Mouse (Mus musculus): ENCODE data around the gene Nav1. TPM values are rescaled to one million over a fixed set of nuclear protein-coding genes. Genes with fewer than 3 reads are reported as not detected.
A peak's percentile ranks its signal among the peaks of the same experiment; 100 is the strongest.

The Nav1 gene
- polyA plus RNA-seq, 1 experiment from 2014 or later = 38.1 TPM

DNA sequence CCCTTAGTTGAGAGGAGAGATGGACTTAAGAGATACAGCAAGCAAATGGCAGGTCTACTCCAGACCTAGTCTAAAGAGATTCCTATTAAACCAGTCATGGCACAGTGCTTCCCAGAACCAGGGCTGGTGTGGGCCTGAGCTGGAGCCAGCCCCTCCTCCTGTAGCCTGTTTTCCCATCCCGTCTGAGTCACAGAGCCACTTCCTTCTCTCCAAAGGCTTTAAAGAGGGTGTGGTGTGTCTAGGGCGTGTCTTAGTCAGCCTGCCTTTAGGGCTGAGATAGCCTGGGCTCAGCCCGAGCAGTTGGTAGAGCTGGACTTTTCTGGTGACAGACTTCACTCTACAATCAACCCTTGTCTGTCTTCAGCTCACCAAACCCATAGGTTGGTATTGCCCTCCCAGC is 140.2 kb downstream of the Nav1 start:
- Histone ChIP-seq H3K9me3 (no peaks in the 10 kb centered on the region), H3K36me3 (peaks cover 97% of the 10 kb centered on the region), H3K4me2 (replicated peaks) (no peak overlapping the region), H3K27ac (no peak overlapping the region), H3K9ac (replicated peaks) (no peak overlapping the region), H3K27me3 (no peaks in the 10 kb centered on the region), H3K4me1 (replicated peaks) (no peaks in the 10 kb centered on the region), H3K4me3 (replicated peaks) (no peak overlapping the region)
- no peak for ATAC-seq
- 75% methylated on average over 3 of the region's 3 CpGs for WGBS

DNA sequence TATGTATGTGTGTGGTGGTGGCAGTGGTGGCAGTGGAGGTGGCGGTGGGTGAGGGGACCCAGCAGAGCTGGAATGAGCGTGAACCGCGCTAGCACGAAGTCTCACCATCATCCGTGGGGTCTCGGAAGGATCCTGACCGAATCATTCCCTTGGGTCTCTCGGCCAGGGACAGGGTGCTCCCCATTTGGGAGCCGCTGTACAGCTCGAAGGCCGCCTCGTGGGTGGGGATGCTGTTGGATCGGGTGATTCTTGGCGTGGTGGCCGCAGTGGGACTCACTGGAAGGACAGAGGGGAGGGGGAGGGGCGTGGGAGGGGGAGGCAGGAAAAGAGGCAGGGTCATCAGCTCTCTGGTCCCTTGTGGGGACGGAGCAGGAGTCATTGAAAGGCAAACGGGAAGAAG is 141.4 kb downstream of the Nav1 start:
- Histone ChIP-seq H3K4me3 (replicated peaks) (no peak overlapping the region), H3K4me1 (replicated peaks) (no peaks in the 10 kb centered on the region), H3K36me3 (peaks cover 88% of the 10 kb centered on the region), H3K27me3 (no peaks in the 10 kb centered on the region), H3K9ac (replicated peaks) (no peak overlapping the region), H3K27ac (no peak overlapping the region), H3K4me2 (replicated peaks) (no peak overlapping the region), H3K9me3 (no peaks in the 10 kb centered on the region)
- ATAC-seq = no peak
- 93% methylated on average over 19 of the region's 19 CpGs for WGBS

DNA sequence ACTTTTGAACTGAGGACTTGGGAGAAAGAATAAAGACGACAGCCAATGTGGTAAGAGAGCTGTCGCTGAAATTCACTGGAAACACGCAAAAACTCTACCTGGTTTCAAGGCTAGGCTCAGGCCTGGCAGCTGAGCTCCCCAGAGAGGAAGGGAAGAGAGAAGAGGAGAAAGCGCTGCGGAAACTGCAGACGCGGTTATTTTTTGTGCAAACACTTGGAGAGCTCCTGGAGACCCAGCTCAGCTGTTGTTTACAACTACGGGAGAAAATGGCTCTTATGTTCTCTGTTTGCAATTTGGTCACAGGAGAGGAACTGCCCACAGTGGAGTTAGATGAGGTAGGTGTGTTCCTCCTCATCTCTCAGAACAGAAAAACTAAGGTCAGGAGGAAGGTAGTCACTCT is 144.4 kb downstream of the Nav1 start:
- no peaks in the 10 kb centered on the region for H3K4me1 ChIP-seq (replicated peaks)
- H3K36me3 ChIP-seq = peaks cover 91% of the 10 kb centered on the region
- no peak overlapping the region for H3K9ac ChIP-seq (replicated peaks)
- H3K27me3 ChIP-seq = no peaks in the 10 kb centered on the region
- no peak for ATAC-seq
- no peak overlapping the region for H3K4me2 ChIP-seq (replicated peaks)
- WGBS = 89% methylated on average over 8 of the region's 8 CpGs
- no peaks in the 10 kb centered on the region for H3K9me3 ChIP-seq
- no peak overlapping the region for H3K27ac ChIP-seq
- no peak overlapping the region for H3K4me3 ChIP-seq (replicated peaks)

DNA sequence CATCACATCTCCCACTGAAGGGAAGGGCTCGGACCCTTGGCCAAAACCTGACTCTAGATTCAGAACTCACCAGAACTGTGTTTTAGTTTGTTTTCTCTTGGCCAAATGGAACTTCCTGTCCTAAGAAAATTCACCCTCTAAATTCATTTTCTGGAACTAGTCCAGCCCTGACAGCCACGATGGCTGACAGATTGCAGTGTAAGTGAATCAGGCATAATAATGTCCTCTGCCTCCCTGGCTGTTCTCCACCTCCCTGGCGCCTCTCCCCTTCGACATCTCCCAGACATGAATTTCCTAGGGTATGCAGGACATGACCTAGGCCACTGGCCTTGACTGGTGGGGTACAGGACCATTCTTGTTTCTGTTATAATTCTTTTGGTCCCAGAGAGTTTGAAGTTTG is 144.8 kb downstream of the Nav1 start:
- WGBS = 83% methylated on average over 4 of the region's 4 CpGs
- Histone ChIP-seq H3K4me3 (replicated peaks) (no peak overlapping the region), H3K27ac (no peak overlapping the region), H3K27me3 (no peaks in the 10 kb centered on the region), H3K4me1 (replicated peaks) (no peaks in the 10 kb centered on the region), H3K36me3 (peaks cover 91% of the 10 kb centered on the region), H3K9me3 (no peaks in the 10 kb centered on the region), H3K9ac (replicated peaks) (no peak overlapping the region), H3K4me2 (replicated peaks) (no peak overlapping the region)
- ATAC-seq = no peak

DNA sequence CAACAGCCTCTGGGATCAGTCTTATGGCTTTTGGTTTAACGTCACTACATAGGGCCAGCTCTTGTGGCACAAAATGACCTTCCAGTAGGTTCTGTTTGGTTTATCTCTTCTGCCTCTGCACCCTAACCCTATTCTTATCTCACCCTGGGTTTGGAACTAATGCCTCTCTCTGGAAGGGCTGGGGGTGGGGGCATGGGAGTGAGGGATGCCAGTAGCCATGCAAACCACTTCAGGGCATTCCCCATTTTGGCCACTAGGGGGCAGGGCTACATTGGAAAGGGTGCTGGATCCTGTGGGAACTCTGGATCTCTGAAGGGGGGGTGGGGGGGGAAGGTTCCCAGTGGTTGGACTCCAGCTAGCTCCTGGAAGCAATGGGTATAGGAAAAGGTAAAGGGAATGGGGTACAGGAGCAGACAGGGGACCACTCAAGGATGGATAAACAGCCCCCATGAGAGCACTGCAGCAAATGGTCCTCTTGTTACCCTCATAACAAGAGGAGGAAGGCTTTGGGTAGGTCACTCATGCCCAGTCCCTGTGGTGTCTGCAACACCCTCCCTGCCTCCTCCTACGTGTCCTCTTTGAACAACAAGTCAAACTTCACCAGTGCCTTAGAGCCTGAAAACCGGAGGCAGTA is 145.9 kb downstream of the Nav1 start:
- Histone ChIP-seq H3K4me1 (replicated peaks) (no peaks in the 10 kb centered on the region), H3K27ac (no peak overlapping the region; the same call in 1 of the 2 replicates), H3K4me3 (replicated peaks) (no peak overlapping the region), H3K4me2 (replicated peaks) (no peak overlapping the region), H3K9me3 (no peaks in the 10 kb centered on the region), H3K9ac (replicated peaks) (no peak overlapping the region), H3K36me3 (peaks cover 91% of the 10 kb centered on the region), H3K27me3 (no peaks in the 10 kb centered on the region)
- 87% methylated on average over 3 of the region's 3 CpGs for WGBS
- peak; percentile 62; the same call in 1 of the 2 replicates for ATAC-seq

DNA sequence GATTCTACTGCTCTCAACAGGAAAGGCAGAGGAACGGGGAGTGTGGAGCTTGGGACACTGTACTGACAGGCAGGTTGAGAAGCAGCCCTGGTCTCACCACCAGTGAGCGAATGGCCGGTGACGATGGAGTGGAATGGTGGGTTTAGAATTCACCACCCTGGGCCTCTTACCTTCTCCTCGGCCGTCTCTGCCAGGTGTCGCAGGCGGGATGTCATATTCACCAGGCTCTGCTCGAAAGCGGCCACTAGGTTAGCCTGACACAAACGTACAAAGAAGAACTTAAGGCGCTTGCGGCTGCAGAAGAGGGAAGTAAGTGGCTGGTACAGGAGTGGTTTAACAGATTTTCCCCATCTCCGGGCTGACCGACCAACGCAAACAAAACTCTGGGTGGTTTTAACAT is 146.6 kb downstream of the Nav1 start:
- Histone ChIP-seq H3K4me2 (replicated peaks) (no peak overlapping the region), H3K27me3 (no peaks in the 10 kb centered on the region), H3K27ac (no peak overlapping the region), H3K4me1 (replicated peaks) (no peaks in the 10 kb centered on the region), H3K36me3 (peaks cover 91% of the 10 kb centered on the region), H3K9me3 (no peaks in the 10 kb centered on the region), H3K4me3 (replicated peaks) (no peak overlapping the region), H3K9ac (replicated peaks) (no peak overlapping the region)
- ATAC-seq = no peak
- 93% methylated on average over 16 of the region's 16 CpGs for WGBS

DNA sequence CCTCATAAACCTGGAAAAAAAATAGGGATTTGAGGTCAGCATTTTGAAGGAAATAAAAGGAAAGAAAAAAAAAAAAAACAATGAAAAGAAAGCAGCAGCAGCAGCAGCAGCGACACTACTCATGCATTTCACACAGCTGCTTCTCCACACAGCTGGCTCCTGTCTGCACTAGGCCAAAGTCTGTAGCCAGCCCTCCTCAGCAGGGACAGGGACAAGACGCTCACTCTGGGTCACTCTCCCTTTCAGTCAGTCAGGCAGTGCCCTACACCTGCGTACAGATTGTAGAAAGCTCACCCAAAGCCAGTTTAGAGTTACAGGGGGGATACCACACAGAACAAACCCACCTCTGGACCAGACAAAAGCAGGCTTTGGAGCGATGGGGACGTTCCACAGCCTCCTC is 149.2 kb downstream of the Nav1 start:
- Histone ChIP-seq H3K27me3 (no peaks in the 10 kb centered on the region), H3K36me3 (peaks cover 89% of the 10 kb centered on the region), H3K4me1 (replicated peaks) (no peaks in the 10 kb centered on the region), H3K4me2 (replicated peaks) (no peak overlapping the region), H3K4me3 (replicated peaks) (no peak overlapping the region), H3K9me3 (no peaks in the 10 kb centered on the region), H3K27ac (no peak overlapping the region), H3K9ac (replicated peaks) (no peak overlapping the region)
- WGBS = 92% methylated on average over 5 of the region's 5 CpGs
- no peak for ATAC-seq

DNA sequence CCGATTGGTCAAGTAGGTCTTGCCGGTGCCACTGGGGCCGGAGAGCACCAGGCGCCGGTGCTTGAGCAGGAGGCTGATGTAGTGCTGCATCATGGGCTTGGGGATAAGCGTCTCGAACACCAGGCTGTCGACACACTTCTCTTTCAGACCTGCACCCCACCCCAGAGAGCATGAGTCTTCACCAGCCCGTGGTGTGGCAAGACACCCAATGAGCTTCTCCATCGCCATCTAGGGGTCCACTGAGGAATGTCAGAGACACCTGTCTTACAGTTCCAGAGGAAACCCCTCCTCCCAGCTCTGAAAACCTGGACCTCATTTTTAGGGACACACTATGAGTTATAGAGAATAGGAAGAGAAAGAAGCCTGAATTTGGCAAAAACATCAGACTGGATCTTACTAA is 154.8 kb downstream of the Nav1 start:
- ATAC-seq = peak; percentile 20; the same call in 1 of the 2 replicates
- Histone ChIP-seq H3K4me3 (replicated peaks) (no peak overlapping the region), H3K9ac (replicated peaks) (no peak overlapping the region), H3K36me3 (peaks cover 88% of the 10 kb centered on the region), H3K27me3 (no peaks in the 10 kb centered on the region), H3K27ac (no peak overlapping the region), H3K4me2 (replicated peaks) (no peak overlapping the region), H3K4me1 (replicated peaks) (no peaks in the 10 kb centered on the region), H3K9me3 (no peaks in the 10 kb centered on the region)
- WGBS = 83% methylated on average over 10 of the region's 10 CpGs

DNA sequence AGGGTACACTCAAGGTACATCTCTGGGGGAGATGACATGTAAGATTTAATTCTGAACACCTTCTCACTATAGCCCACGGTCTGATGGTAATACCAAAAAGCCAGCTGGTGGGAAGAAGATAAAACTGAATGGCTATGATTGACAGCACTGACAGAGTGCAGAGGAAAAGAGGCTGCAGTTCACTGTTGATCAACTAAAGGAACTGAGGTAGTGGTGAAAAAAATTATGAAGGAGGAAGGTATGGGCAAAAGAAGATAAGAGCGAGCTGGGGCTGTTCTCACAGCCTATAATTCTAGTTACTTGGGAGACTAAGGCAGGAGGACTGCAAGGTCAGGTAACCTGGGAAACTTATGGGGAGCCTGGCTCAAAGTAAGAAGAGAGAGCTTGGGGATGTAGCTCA is 155.7 kb downstream of the Nav1 start:
- Histone ChIP-seq H3K36me3 (peaks cover 79% of the 10 kb centered on the region), H3K4me2 (replicated peaks) (no peak overlapping the region), H3K9ac (replicated peaks) (no peak overlapping the region), H3K4me1 (replicated peaks) (no peaks in the 10 kb centered on the region), H3K27me3 (no peaks in the 10 kb centered on the region), H3K4me3 (replicated peaks) (no peak overlapping the region), H3K9me3 (no peaks in the 10 kb centered on the region), H3K27ac (no peak overlapping the region)
- ATAC-seq = no peak
- 93% methylated on average over 2 of the region's 2 CpGs for WGBS

DNA sequence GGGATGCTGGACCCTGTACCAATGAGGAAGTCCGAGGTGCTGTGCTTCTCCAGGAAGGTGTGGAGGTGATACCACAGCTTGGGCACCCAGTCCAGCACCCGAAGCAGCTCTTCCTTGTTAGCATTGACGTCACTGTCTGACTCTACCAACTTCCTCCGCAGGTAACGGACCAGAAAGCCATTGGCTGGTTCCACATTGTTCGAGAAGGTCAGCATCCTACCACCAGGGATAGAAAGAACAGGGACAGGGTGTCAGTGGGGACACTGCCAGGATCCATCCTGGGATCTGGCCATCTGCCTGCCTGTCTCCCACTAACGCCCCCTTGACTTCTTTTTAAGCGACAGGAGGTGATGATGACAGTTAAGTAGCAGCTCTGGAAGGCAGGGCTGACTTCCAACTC is 157.2 kb downstream of the Nav1 start:
- H3K4me1 ChIP-seq (replicated peaks) = no peaks in the 10 kb centered on the region
- H3K36me3 ChIP-seq = peaks cover 73% of the 10 kb centered on the region
- ATAC-seq = no peak
- no peaks in the 10 kb centered on the region for H3K27me3 ChIP-seq
- H3K9ac ChIP-seq (replicated peaks) = no peak overlapping the region
- H3K4me2 ChIP-seq (replicated peaks) = no peak overlapping the region
- WGBS = 96% methylated on average over 8 of the region's 8 CpGs
- no peaks in the 10 kb centered on the region for H3K9me3 ChIP-seq
- H3K27ac ChIP-seq = no peak overlapping the region
- H3K4me3 ChIP-seq (replicated peaks) = no peak overlapping the region

DNA sequence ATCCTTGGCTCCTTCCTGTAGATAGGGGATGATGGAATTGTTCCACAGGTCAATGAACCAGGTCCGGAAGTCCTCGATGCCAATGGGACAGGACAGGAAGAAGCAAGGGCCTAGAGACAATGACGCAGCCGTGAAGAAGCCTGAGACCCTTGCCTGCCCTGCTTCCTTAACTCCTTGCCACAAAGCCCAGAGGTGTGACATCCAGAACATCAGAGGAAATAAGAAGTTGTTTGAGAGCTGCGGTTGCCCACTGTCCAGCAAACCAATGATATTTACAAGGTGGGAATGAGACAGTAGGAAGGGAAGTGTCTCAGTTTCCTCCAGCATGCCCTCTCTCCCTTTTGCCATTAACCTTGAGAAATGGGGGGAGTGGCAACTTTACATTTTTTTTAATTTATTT is 158.2 kb downstream of the Nav1 start:
- no peak for ATAC-seq
- Histone ChIP-seq H3K27ac (no peak overlapping the region), H3K27me3 (no peaks in the 10 kb centered on the region), H3K4me2 (replicated peaks) (no peak overlapping the region), H3K4me3 (replicated peaks) (no peak overlapping the region), H3K9me3 (no peaks in the 10 kb centered on the region), H3K4me1 (replicated peaks) (no peaks in the 10 kb centered on the region), H3K36me3 (peaks cover 66% of the 10 kb centered on the region), H3K9ac (replicated peaks) (no peak overlapping the region)
- 96% methylated on average over 5 of the region's 5 CpGs for WGBS

DNA sequence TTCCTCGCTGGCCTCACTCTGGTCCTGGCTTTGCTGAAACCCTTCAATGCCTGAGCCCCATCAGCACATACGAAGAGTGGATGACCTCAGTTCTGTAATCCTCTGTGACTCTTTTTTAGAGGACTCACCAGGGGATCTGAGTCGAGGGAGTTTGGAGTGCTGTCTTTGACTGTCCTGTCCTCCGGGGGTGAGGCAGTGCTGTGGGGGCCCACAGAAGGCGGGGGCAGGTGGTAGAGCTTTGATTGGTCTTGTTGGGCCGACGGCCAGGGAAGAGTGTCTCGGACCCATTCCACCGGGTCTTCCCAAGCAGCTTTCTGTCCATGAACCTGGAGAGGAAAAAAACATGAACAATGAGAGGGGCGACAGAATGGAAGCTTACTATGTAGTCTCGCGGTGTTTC is 163.6 kb downstream of the Nav1 start:
- H3K9me3 ChIP-seq = no peaks in the 10 kb centered on the region
- peaks cover 68% of the 10 kb centered on the region for H3K36me3 ChIP-seq
- H3K27ac ChIP-seq = no peak overlapping the region
- no peaks in the 10 kb centered on the region for H3K27me3 ChIP-seq
- H3K4me3 ChIP-seq (replicated peaks) = no peak overlapping the region
- no peaks in the 10 kb centered on the region for H3K4me1 ChIP-seq (replicated peaks)
- ATAC-seq = no peak
- 88% methylated on average over 12 of the region's 12 CpGs for WGBS
- no peak overlapping the region for H3K4me2 ChIP-seq (replicated peaks)
- H3K9ac ChIP-seq (replicated peaks) = no peak overlapping the region

DNA sequence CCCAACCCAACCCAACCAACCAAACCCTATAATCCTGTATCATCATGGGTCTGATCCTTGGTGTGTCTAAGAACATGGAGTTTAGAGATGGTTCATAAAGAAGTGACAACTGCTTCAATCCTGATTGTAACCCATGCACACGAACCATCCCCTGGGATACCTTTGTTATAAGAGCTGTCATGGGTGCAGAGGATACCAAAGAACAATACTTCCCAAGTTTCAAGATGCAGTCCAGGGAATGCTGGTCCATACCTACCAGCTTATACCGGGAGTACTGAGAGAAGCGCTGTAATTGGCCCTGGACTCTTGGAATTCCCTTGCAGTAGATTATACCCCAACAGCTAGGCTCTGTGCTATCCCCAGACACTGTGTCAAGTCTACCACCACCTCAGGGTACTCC is 165.2 kb downstream of the Nav1 start:
- WGBS = 96% methylated on average over 3 of the region's 3 CpGs
- peaks cover 70% of the 10 kb centered on the region for H3K36me3 ChIP-seq
- no peak overlapping the region for H3K4me2 ChIP-seq (replicated peaks)
- no peak overlapping the region for H3K4me3 ChIP-seq (replicated peaks)
- no peak overlapping the region for H3K9ac ChIP-seq (replicated peaks)
- H3K27me3 ChIP-seq = no peaks in the 10 kb centered on the region
- H3K4me1 ChIP-seq (replicated peaks) = no peaks in the 10 kb centered on the region
- ATAC-seq = no peak
- no peak overlapping the region for H3K27ac ChIP-seq
- no peaks in the 10 kb centered on the region for H3K9me3 ChIP-seq
